Mouse (Mus musculus): ENCODE data around the gene Ubl4b. TPM values are rescaled to one million over a fixed set of nuclear protein-coding genes. Genes with fewer than 3 reads are reported as not detected.

The Ubl4b gene
- total RNA-seq, 2 experiments from 2014 or later: not detected

Other genes with a start within 250 kb of the Ubl4b start
- 10 to 100 TPM; 21.3 to 23.3 TPM for gene Rbm15, start 221.4 kb downstream of the Ubl4b start, total RNA-seq (2021)
- gene Kcnc4, start 95.5 kb downstream of the Ubl4b start, total RNA-seq (2021): 10 to 100 TPM; 57.3 to 58.5 TPM
- gene Slc6a17, start 37.1 kb downstream of the Ubl4b start, total RNA-seq (2021): 100 to 1,000 TPM; 258 to 262 TPM
- gene Alx3, start 40.0 kb upstream of the Ubl4b start, total RNA-seq (2021): 1 to 10 TPM in 1 of 2 experiments, under 1 TPM in 1; 0.71 to 1.3 TPM
- gene Gm10961, start 76.2 kb upstream of the Ubl4b start, total RNA-seq (2021): not detected
- gene Strip1, start 76.6 kb upstream of the Ubl4b start, total RNA-seq (2021): 10 to 100 TPM; 79.0 to 85.0 TPM
- gene Ahcyl1, start 141.5 kb upstream of the Ubl4b start, total RNA-seq (2021): 100 to 1,000 TPM; 246 to 267 TPM
- gene Csf1, start 205.4 kb upstream of the Ubl4b start, total RNA-seq (2021): 1 to 10 TPM; 7.5 to 8.3 TPM